Comparison of ENCODE assay signal across 23 mouse cellular contexts in genomic region chr9:121566387-121566786, GRCm38 (mm10).
DNase-seq lines count a peak whose midpoint lies in the region; ATAC-seq and TF ChIP-seq lines count a peak whose summit lies in the region.
"Had no signal": no experiment of that assay in that cellular context is flagged by ENCODE, and none has a peak within 500 bp of the region (broad histone marks: within the 10 kb centered on the region; RNA-seq: fewer than 3 reads in every experiment).

No protein-coding gene starts in this region.

- TF ChIP-seq CTCF in kidney, adult 2 months (conservative IDR thresholded peaks at IDR 0.05; ENCODE audit: insufficient read depth, insufficient read length, low read depth, low read length): no peak

- no peak for TF ChIP-seq POLR2A in kidney, adult 2 months (IDR thresholded peaks at IDR 0.05; ENCODE audit: low read depth, low read length)

- H3K4me1 ChIP-seq in kidney, adult 2 months (ENCODE audit: control insufficient read depth, insufficient read depth, low read length): peaks cover 4% of the 10 kb centered on the region; the same call in 1 of the 2 replicates
- H3K4me1 ChIP-seq in kidney, embryonic 14.5 days (ENCODE audit: control insufficient read depth, insufficient read depth, low read length): no peaks in the 10 kb centered on the region
- peaks cover 2% of the 10 kb centered on the region; the same call in 1 of the 2 replicates for H3K4me1 ChIP-seq in intestine, embryonic 15.5 days (replicated peaks)
- no peaks in the 10 kb centered on the region for H3K4me1 ChIP-seq in liver, embryonic 16.5 days (ENCODE audit: control insufficient read depth, low read depth, low read length)
- H3K4me1 ChIP-seq: heart, embryonic 13.5 days; hindbrain, embryonic 12.5 days; midbrain, embryonic 12.5 days; neural tube, embryonic 15.5 days had no signal

- H3K27ac ChIP-seq in kidney, adult 2 months (ENCODE audit: insufficient read depth, low read depth, low read length): no peak overlapping the region
- H3K27ac ChIP-seq in kidney, embryonic 14.5 days (ENCODE audit: low read depth, low read length): no peak overlapping the region
- H3K27ac ChIP-seq in intestine, embryonic 15.5 days: no peak overlapping the region
- H3K27ac ChIP-seq in liver, embryonic 16.5 days (ENCODE audit: low read length): peak overlapping the region; percentile 50; the same call in 1 of the 2 replicates
- H3K27ac ChIP-seq: forebrain, embryonic 10.5 days; heart, adult 2 months; heart, embryonic 13.5 days; hindbrain, embryonic 12.5 days; midbrain, embryonic 12.5 days; neural tube, embryonic 15.5 days had no signal

- H3K4me2 ChIP-seq in kidney, embryonic 14.5 days (replicated peaks; ENCODE audit: low read depth, low read length): no peak overlapping the region
- H3K4me2 ChIP-seq in intestine, embryonic 15.5 days (replicated peaks): no peak overlapping the region
- no peak overlapping the region for H3K4me2 ChIP-seq in liver, embryonic 16.5 days (ENCODE audit: low read depth, low read length)
- H3K4me2 ChIP-seq: heart, embryonic 13.5 days; hindbrain, embryonic 12.5 days; lung, embryonic 14.5 days; midbrain, embryonic 12.5 days; neural tube, embryonic 15.5 days had no signal

- ATAC-seq in kidney, embryonic 14.5 days (ENCODE audit: low FRiP score, low TSS enrichment): no peak
- ATAC-seq in intestine, embryonic 15.5 days: peak; percentile 65; the same call in 1 of the 2 replicates
- ATAC-seq in liver, embryonic 16.5 days (ENCODE audit: low read depth): peak; percentile 89
- ATAC-seq: forebrain, embryonic 16.5 days had no signal

- no peaks in the 10 kb centered on the region for H3K36me3 ChIP-seq in kidney, adult 2 months (ENCODE audit: control insufficient read depth, insufficient read depth, low read length)
- H3K36me3 ChIP-seq in kidney, embryonic 14.5 days (ENCODE audit: control insufficient read depth, insufficient read depth, low read length): no peaks in the 10 kb centered on the region
- H3K36me3 ChIP-seq in intestine, embryonic 15.5 days: no peaks in the 10 kb centered on the region
- H3K36me3 ChIP-seq in liver, embryonic 16.5 days (ENCODE audit: control insufficient read depth, insufficient read depth): no peaks in the 10 kb centered on the region
- H3K36me3 ChIP-seq: forebrain, embryonic 10.5 days; heart, embryonic 13.5 days; hindbrain, embryonic 12.5 days; midbrain, embryonic 12.5 days; neural tube, embryonic 15.5 days had no signal

- peak; percentile 78 for DNase-seq in kidney, adult 2 months
- DNase-seq in adipocyte (ENCODE audit: low spot score): peak; percentile 4
- no peak for DNase-seq in layer of hippocampus, postnatal 14 days (ENCODE audit: low spot score in 2 of 2)
- DNase-seq in layer of hippocampus, adult 18-20 months (ENCODE audit: low spot score in 2 of 2): no peak
- DNase-seq: adrenal gland, postnatal 14 days; cerebellum, adult 11 months; cerebellum, adult 9-11 months; gastrocnemius, postnatal 25 days; heart, adult 2 months; lung, embryonic 14.5 days; right cerebral cortex, adult 18-20 months; right cerebral cortex, postnatal 4 days; thymus, adult 18-20 months; thymus, postnatal 36 days had no signal

- WGBS in kidney, adult 2 months: 63% methylated on average over 7 of the region's 7 CpGs
- 81% methylated on average over 7 of the region's 7 CpGs for WGBS in kidney, embryonic 14.5 days
- 62% methylated on average over 7 of the region's 7 CpGs for WGBS in intestine, embryonic 15.5 days
- 56% methylated on average over 7 of the region's 7 CpGs for WGBS in liver, embryonic 16.5 days (ENCODE audit: insufficient replicate concordance)

- H3K4me3 ChIP-seq in kidney, adult 2 months (ENCODE audit: insufficient read depth, low read depth, low read length): no peak overlapping the region
- H3K4me3 ChIP-seq in kidney, embryonic 14.5 days (ENCODE audit: low read length): no peak overlapping the region
- H3K4me3 ChIP-seq in intestine, embryonic 15.5 days (replicated peaks): no peak overlapping the region
- no peak overlapping the region for H3K4me3 ChIP-seq in liver, embryonic 16.5 days (ENCODE audit: low read depth, low read length)
- H3K4me3 ChIP-seq: forebrain, embryonic 10.5 days; heart, adult 2 months; heart, embryonic 13.5 days; hindbrain, embryonic 12.5 days; midbrain, embryonic 12.5 days; neural tube, embryonic 15.5 days had no signal

- no peaks in the 10 kb centered on the region for H3K27me3 ChIP-seq in kidney, adult 2 months (replicated peaks; ENCODE audit: control insufficient read depth, insufficient read depth, low read length)
- no peaks in the 10 kb centered on the region for H3K27me3 ChIP-seq in kidney, embryonic 14.5 days (ENCODE audit: control insufficient read depth, insufficient read depth, low read length)
- H3K27me3 ChIP-seq in intestine, embryonic 15.5 days (replicated peaks): no peaks in the 10 kb centered on the region
- H3K27me3 ChIP-seq in liver, embryonic 16.5 days (ENCODE audit: control insufficient read depth, insufficient read depth, low read depth, low read length): no peaks in the 10 kb centered on the region
- H3K27me3 ChIP-seq: heart, embryonic 13.5 days; hindbrain, embryonic 12.5 days; neural tube, embryonic 15.5 days had no signal

- H3K9ac ChIP-seq in kidney, embryonic 14.5 days (ENCODE audit: low read depth, low read length): no peak overlapping the region
- H3K9ac ChIP-seq in intestine, embryonic 15.5 days: no peak overlapping the region
- no peak overlapping the region for H3K9ac ChIP-seq in liver, embryonic 16.5 days (ENCODE audit: low read depth, low read length)
- H3K9ac ChIP-seq: heart, embryonic 13.5 days; hindbrain, embryonic 12.5 days; lung, embryonic 14.5 days; midbrain, embryonic 12.5 days; neural tube, embryonic 15.5 days had no signal

- no peaks in the 10 kb centered on the region for H3K9me3 ChIP-seq in kidney, embryonic 14.5 days (ENCODE audit: control insufficient read depth, low read length)
- H3K9me3 ChIP-seq in intestine, embryonic 15.5 days: no peaks in the 10 kb centered on the region
- no peaks in the 10 kb centered on the region for H3K9me3 ChIP-seq in liver, embryonic 16.5 days (replicated peaks; ENCODE audit: control insufficient read depth, low read length)
- H3K9me3 ChIP-seq: forebrain, embryonic 10.5 days; heart, embryonic 13.5 days; midbrain, embryonic 12.5 days; neural tube, embryonic 15.5 days had no signal

Comparison
In these comparisons a context has a peak if more than half of its experiments do, and no peak if none do; other contexts are left out.
1. DNase-seq: peak in kidney, adult 2 months (single experiment) and adipocyte (single experiment); none in layer of hippocampus, postnatal 14 days (0 of 2) and layer of hippocampus, adult 18-20 months (0 of 2).